In the genomic region with DNA sequence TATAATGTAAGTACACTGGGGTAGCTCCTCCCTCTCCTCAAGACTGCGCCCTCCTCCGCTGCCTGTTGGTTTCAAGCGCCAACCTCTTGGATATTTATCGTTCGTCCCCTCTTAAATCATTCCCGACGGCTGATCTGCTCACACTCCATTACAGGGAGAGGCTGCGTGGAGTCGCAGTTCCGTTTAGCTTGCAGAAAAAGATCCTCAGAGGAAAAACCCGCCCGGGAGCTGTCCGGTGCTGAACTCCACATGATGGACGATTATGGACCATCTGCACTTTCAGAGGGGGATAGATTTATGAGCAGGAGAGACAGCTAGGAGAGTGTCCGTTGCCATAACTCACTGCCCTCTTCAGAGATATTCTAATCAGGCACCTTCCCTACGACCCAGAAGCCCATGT, we compare ENCODE assay signal across 10 mouse cellular contexts.
DNase-seq lines count a peak whose midpoint lies in the region; ATAC-seq lines count a peak whose summit lies in the region.
"Had no signal": no experiment of that assay in that cellular context is flagged by ENCODE, and none has a peak within 500 bp of the region (broad histone marks: within the 10 kb centered on the region; RNA-seq: fewer than 3 reads in every experiment).

No protein-coding gene starts in this region.

- no peak for ATAC-seq in forebrain, embryonic 15.5 days (replicated peaks)
- ATAC-seq in embryonic facial prominence, embryonic 14.5 days (ENCODE audit: low read depth) = no peak
- ATAC-seq: forebrain, postnatal 0 days had no signal

- peaks cover 7% of the 10 kb centered on the region for H3K4me1 ChIP-seq in forebrain, embryonic 10.5 days
- H3K4me1 ChIP-seq in forebrain, embryonic 15.5 days = peaks cover 19% of the 10 kb centered on the region
- H3K4me1 ChIP-seq in embryonic facial prominence, embryonic 14.5 days (ENCODE audit: control insufficient read depth, insufficient read depth, low read length) = no peaks in the 10 kb centered on the region

- peaks cover 14% of the 10 kb centered on the region for H3K27me3 ChIP-seq in forebrain, embryonic 10.5 days (ENCODE audit: poor library complexity, severe bottlenecking)
- H3K27me3 ChIP-seq in forebrain, embryonic 15.5 days = 0 out of 2 replicates have a peak, but pooled peaks cover 3% of the 10 kb centered on the region
- H3K27me3 ChIP-seq in embryonic facial prominence, embryonic 14.5 days (replicated peaks; ENCODE audit: control insufficient read depth, insufficient read depth, low read length) = 0 out of 2 replicates have a peak, but pooled peaks cover 3% of the 10 kb centered on the region

- no peaks in the 10 kb centered on the region for H3K9me3 ChIP-seq in forebrain, embryonic 10.5 days
- H3K9me3 ChIP-seq in forebrain, embryonic 15.5 days = no peaks in the 10 kb centered on the region
- no peaks in the 10 kb centered on the region for H3K9me3 ChIP-seq in embryonic facial prominence, embryonic 14.5 days (ENCODE audit: control insufficient read depth, low read length)
- H3K9me3 ChIP-seq: midbrain, embryonic 12.5 days had no signal

- WGBS in forebrain, embryonic 10.5 days = 14% methylated on average over 16 of the region's 16 CpGs
- WGBS in forebrain, embryonic 15.5 days = 12% methylated on average over 16 of the region's 16 CpGs
- 9% methylated on average over 16 of the region's 16 CpGs for WGBS in embryonic facial prominence, embryonic 14.5 days

- no peak overlapping the region for H3K9ac ChIP-seq in forebrain, embryonic 15.5 days (replicated peaks)
- H3K9ac ChIP-seq in embryonic facial prominence, embryonic 14.5 days (ENCODE audit: low read depth, low read length) = no peak overlapping the region
- H3K9ac ChIP-seq: forebrain, postnatal 0 days; midbrain, embryonic 12.5 days had no signal

- no peaks in the 10 kb centered on the region for H3K36me3 ChIP-seq in forebrain, embryonic 10.5 days (replicated peaks)
- no peaks in the 10 kb centered on the region for H3K36me3 ChIP-seq in forebrain, embryonic 15.5 days
- H3K36me3 ChIP-seq in embryonic facial prominence, embryonic 14.5 days (ENCODE audit: control insufficient read depth, insufficient read depth, low read length) = no peaks in the 10 kb centered on the region
- H3K36me3 ChIP-seq: midbrain, embryonic 12.5 days had no signal

- H3K4me2 ChIP-seq in forebrain, embryonic 15.5 days (replicated peaks) = no peak overlapping the region
- H3K4me2 ChIP-seq in embryonic facial prominence, embryonic 14.5 days (ENCODE audit: low read depth, low read length) = no peak overlapping the region
- H3K4me2 ChIP-seq: midbrain, embryonic 12.5 days had no signal

- no peak overlapping the region for H3K27ac ChIP-seq in forebrain, embryonic 10.5 days
- no peak overlapping the region for H3K27ac ChIP-seq in forebrain, embryonic 15.5 days (replicated peaks)
- no peak overlapping the region for H3K27ac ChIP-seq in embryonic facial prominence, embryonic 14.5 days (replicated peaks; ENCODE audit: low read depth, low read length)
- H3K27ac ChIP-seq: midbrain, embryonic 12.5 days had no signal

- DNase-seq in forebrain, embryonic 10.5 days (ENCODE audit: extremely low spot score, low spot score) = peak; percentile 42
- DNase-seq in lung, postnatal 14 days = peak; percentile 12
- no peak for DNase-seq in lung, adult 18-20 months
- DNase-seq in embryonic facial prominence, embryonic 14.5 days (ENCODE audit: low spot score) = peak; percentile 68
- peak; percentile 67 for DNase-seq in neural tube, embryonic 10.5 days (ENCODE audit: extremely low spot score, low spot score)
- no peak for DNase-seq in layer of hippocampus, postnatal 14 days (ENCODE audit: low spot score in 2 of 2)
- no peak for DNase-seq in cerebellum, adult 8-10 months
- DNase-seq: forebrain, postnatal 0 days had no signal

- H3K4me3 ChIP-seq in forebrain, embryonic 10.5 days = no peak overlapping the region
- no peak overlapping the region for H3K4me3 ChIP-seq in forebrain, embryonic 15.5 days
- H3K4me3 ChIP-seq in embryonic facial prominence, embryonic 14.5 days (ENCODE audit: low read depth, low read length) = no peak overlapping the region
- H3K4me3 ChIP-seq: midbrain, embryonic 12.5 days had no signal

Comparison
In these comparisons a context has a peak if more than half of its experiments do, and no peak if none do; other contexts are left out.
1. DNase-seq: peak in forebrain, embryonic 10.5 days (single experiment), lung, postnatal 14 days (single experiment), embryonic facial prominence, embryonic 14.5 days (single experiment) and neural tube, embryonic 10.5 days (single experiment); none in lung, adult 18-20 months (0 of 2), layer of hippocampus, postnatal 14 days (0 of 2) and cerebellum, adult 8-10 months (single experiment).